Mouse (Mus musculus) liver (tissue): ENCODE data around the gene Kcna5.

Experiments used
- DNase-seq: peaks from one replicate; pipeline ENCODE4 v3.0.0-alpha.2; 2020; ENCODE audit warnings: mixed read lengths

Kcna5 gene

DNA sequence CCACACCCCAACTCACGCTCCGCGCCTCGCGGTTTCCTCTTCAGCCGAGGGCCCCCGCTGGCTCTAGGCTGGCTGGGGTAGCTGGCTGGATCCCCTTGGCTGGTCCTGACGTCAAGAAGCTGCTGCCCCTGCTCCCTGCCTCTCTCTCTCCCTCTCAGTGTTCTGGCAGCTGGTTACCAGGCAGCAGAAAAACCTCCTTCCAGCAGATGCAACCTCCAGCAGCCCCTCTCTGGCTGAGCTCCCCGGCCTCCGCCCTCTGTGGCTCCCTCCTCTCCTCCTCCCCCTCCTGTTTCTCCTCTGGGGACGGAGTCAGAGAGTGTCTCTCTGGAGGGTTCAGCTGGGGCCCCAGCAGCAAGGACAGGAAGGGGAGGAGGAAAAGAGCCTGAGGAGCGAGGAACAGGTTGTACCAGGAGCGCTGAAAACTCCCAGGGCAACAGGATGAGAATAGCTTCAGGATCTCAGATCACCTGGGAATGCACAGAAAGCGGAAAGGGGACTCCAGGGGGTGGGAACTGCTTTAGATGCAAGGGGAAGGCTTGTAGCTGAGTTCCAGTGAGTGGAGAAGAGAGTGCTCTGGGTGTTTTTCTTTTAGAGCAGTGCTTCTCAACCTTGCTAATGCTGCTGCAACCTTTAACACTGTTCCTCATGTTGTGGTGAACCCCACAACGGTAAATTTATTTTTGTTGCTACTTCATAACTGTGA, at the start of gene Kcna5:
Kcna5 (minus strand) TSS at position 205 of the 703 bp plus-strand sequence.
- DNase-seq: peak; percentile 14

DNA sequence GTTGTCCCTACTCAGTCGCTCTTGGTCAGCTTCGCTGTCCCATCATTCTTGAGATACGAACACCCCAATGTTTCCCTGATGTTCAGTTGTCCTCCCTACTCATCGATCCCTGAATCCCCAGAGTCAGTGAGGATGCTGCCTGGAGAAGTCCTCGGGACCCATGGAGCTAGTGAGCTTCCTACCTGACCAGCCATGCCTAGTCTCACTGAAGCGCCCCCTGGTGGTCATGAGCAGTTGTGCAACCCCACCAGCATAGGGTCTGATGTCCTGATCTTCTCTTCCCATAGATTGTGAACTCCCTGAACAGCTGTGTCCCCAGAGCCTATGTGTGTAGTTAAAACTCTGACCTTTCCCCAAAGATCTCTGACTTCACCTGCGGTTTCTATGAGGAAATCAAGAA, 47.9 kb upstream of the Kcna5 start:
- DNase-seq: peak; percentile 28

DNA sequence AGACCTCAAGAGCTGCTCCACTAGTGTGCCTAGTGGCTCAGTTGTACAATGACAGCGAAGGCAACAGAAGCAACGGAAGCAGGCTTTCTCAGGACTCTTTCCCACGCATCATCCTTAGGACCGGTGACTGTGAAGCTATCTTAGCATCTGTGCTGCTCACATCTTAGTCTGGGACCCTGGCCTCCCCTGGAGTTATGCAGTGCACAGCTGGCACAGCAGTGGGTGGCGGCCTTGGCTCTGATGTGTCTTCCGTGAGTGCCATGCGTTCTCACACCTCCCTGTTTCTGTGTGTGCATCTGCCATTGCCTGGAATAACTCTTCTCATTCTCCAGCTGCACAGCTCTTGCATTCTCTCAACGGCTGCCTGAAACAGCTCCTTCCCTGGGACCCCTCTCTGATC, 46.4 kb upstream of the Kcna5 start:
- no peak for DNase-seq

DNA sequence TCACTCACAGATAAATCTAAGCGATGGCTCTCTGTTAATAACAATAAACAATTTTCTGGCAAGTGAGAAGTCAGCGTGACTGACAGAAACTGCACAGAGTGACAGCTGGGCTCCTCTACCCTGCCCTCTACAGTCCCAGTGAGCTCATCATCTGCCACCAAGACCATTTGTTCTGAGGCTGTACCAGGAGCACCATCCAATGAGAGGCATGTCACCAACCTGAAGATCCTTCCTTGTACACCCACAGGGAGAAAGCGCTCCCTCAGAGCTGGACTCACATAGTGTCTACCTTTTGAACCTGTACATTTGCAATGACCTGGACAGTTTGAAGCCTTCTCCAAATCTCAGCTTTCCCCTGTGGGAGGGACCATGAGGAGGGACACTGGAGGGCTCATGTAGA, 45.4 kb upstream of the Kcna5 start:
- no peak for DNase-seq

DNA sequence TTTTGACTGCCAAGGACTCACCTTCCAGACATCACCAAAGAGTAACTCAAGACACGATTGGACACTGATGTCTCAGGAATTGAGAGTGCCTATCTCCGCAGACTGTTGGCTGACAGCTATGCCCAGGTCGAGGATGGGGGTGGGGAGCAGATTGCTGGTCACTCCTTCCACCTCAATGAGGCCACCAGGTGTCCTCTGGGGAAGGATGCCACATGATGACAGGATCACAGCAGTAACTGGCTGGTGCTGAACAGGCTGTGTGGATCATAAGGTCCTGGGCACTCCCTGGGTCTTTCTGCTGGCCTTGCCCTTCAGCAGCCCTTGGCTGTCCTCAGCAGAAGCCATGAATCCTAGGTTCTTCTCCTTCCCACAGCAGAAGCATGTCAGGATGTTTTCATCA, 42.2 kb upstream of the Kcna5 start:
- DNase-seq: no peak

DNA sequence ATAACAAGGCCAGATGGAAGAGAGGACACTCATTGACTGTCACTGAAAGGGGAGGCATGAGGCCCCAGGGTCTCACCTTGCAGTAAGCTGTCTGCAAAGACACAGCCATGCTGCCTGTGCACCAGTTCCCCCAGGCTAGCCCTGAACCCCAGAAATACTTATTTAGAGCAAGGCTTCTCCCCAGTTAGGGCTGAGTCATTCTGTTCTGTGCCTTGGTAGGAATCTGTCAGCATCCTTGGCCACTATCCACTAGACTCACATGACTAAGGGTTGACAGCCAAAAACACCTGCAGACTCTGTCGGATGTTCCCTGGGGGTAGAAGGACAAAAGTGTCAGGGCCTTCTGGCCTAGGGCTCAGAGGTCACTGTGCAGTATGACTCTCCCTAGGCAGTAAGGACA, 41.4 kb upstream of the Kcna5 start:
- no peak for DNase-seq

DNA sequence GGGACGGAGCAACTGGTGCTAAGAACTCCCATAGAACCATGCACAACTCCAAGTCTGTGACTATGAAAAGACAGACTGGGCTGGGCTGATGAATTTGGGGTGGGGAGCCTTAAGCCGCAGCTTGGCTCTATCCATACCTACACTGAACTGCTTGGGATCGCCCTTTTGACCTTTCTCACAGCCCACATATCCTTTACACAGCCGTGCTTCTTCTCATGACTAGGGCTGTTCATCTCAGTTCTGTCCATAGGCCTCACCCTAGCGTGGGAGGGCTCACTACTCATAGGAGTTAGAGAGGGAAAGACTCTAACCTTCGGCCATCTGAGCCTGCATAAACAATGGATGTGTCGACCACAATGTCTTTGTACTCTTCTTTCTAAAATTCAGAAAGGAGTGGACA, 39.6 kb upstream of the Kcna5 start:
- no peak for DNase-seq

DNA sequence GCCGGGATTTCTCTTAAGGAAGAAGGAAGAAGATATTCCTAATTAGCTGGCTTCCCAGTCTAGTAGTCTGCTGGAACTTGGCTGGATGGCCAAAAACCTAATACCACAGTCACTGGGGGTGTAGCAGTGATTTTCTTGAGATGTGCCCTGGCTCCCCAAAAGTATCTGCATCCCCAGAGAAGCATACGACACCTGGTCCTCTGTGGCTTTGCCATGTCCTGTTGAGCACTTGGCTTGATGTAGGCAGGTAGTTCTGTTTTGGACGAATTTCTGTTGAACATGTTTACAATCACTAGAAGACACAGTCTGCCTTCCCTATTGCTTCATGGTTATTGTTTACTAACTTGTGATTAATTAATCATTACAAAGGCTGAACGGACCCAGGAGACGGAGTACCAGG, 37.8 kb upstream of the Kcna5 start:
- DNase-seq: no peak

DNA sequence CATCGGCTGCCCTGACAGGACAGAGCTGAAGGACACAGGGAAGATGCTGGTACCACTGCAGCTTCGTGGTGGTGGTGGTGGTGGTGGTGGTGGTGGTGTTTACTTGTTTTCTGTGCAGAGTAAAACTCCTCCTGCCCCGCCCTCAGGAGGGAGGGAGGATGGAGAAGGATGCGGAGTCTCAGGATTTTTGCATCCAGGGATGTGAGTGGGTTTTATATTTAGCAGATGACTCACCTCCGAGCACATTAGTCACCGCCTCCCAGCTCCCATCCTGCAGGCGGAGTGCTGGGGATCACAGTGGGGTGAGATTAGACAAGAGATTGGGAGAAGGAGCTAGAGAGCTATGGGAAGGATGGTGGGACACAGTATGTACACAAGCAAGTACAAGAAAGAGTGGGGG, 34.6 kb upstream of the Kcna5 start:
- no peak for DNase-seq

DNA sequence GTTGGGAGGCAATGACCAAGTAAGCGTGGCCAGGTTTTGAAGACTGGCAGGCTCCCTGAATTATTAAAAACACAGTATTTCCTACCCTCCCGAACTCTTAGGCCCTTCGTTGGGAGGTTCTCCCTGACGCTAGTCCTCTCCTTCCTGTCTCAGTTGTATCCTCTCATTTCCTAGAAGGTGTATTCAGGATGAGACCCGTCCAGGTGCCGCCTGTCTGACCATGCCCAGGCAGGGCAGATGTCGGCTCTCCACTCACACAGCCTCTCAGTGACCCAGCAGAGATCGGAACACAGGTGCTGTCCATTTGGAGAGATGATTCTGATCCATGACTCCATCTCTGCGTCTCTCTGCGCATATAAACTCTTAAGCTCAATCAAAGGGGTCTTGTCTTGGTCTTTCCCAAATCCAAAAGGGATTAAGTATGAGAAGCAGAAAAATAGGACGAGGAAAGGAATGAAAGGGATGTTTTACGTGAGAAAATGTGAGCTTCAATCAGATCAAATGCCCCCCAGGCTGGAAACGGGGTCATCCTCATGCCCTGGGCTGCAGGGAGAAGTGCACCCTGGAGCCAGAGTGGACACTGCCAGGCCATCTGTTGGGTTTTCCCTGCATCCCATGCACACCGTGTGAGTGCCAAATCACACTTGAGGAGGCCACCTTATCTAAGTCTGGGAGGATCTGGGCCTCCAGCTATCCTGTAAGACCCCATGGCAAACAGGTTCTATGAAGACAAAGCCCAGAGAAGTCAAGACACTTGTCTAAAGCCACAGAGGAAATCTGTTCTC, 33.0 kb upstream of the Kcna5 start:
- no peak for DNase-seq

DNA sequence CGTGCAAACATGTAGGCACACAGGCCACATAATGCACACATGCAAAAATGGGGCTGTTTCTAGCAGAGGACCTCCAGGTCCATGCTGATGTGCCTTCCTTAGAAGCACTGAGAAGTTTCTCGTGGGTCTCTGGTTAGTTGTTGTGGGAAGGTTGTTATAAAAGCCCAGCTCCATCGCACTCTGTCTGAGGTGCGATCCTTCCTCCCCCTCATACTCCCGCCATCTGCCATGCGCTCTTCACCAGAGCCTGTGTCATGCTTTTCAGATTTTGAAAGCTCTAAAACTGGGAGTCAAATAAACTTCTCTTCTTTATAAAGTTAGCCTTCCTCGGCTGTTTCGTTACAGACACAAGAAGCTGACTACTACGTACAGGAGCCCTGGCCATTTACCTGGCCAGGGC, 32.1 kb upstream of the Kcna5 start:
- DNase-seq: no peak

DNA sequence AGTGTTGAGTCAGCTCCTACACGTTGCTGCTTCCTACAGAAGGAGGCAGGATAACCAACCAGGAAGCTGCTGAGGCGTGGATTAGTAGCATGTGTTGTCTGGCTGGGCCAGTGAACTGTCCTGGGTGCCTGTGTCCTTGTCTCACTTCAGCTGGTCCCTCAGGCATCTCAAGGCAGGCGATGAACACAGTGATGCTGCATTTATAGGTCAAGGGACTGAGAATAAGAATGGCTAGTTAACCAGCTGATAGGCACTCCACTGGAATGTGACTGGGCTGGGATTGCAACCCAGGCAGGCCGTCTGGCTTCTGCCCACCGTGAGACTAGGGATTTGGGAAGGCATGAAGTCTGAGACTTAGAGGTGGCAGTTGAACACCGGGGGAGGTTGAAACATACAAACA, 29.2 kb upstream of the Kcna5 start:
- DNase-seq: no peak

DNA sequence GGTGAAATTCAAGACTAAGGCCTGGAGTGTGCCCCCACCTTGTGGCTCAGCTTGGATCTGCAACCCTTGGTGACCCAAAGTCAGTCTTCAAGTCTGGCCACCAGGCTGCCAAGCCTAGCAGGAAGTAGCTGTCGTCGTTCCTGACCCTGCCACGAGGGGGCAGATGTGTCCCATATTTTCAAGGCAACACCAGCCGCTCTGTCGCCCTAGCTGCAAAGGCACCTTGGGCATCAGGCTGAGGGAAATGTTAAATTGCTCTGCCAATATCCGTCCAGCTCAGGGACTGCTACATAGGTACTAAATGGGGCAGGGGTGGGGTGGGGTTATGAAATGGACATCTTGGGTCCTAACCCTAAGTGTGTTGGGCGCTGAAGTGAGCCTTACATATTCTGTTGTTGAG, 28.7 kb upstream of the Kcna5 start:
- peak; percentile 70 for DNase-seq

DNA sequence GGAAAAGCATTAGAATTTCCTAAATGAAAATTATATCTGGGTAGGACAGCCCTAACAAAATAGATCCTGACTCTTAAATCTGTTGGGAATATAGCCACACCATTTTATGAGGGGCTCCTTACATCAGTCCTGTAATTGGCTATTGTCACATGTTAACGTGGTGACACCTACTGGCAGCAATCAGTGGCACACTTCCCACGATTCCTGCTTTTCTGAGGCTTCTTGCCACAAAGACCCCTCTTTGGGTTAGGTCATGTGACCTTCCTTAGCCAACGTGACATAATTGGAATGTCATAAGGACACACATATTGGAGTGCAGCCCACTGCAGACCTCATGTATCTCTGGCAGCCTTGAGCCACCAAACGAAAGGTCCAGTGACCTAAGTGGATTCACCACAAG, 26.5 kb upstream of the Kcna5 start:
- no peak for DNase-seq

DNA sequence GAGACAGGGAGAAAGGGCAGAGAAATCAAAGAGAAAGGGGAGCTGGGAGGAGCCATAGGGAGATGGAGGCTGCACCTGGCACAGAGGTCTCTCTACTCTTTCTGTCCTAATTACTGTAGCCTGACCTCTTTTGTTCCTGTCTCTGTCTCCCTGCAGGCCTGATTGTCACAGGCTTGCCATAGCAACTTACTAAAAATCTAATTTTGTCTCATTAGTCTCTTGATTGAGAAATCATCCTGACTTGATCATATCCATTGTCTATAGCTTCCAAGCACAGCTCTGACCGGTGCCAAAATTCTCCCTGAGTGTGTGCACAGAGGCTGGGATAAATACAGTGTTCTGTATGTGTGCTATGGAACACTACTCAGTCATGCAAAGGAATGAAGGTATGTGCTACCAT, 25.5 kb upstream of the Kcna5 start:
- no peak for DNase-seq

DNA sequence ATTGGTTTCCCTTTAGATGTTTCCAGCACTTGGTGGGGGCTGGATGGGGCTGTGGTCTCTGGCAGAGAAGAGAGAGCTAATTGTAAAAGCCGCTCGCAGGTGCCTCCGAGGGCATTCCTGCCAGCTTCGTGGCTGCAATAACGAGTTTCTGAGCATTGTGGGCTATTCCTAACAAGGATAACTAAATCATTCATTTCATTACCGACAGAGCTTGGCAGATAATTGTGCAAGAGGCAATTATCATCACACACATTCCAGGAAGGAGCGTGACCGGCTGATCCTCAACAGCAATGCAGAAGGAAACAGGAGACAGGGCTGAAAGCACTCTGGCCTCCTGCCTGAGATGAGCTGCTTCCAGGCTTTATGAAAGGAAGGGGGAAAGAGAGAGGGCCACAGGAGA, 24.8 kb upstream of the Kcna5 start:
- no peak for DNase-seq

DNA sequence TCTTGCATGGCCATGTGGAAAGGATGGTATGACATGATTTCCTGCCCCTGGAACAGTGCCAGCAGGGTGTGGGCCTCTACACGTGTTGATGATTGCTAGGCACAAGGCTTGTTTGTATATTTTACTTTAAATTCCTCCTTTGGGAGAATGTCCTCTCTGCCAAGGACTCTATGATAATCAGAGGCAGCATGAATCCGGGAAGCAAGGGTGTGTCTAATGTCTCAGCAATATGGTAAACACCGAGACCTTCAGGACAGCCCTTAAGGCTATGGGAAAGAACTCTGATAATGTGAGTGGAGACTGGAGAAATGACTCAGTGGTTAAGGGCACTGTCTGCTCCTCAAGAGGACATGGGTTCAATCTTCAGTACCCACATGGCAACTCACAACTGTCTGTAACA, 23.1 kb upstream of the Kcna5 start:
- no peak for DNase-seq

DNA sequence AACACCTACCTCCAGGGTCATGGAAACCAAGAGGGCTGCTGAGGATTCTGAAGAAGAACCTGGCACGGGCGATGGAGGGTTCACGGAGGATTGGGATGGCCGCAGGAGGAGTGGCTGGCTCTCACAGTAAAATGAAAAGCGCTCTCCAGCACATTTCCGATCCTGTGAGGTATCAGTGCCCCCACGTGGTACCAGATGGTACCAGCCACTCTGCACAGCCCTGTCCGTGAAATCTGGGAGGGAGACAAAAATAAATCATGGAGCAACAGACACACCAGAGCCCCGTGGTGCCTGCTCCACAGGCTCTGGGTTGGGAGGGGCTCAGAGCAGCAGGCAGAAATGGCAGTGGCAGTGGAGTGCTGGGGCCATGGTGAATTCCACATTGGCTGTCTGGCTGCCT, 18.6 kb upstream of the Kcna5 start:
- no peak for DNase-seq

DNA sequence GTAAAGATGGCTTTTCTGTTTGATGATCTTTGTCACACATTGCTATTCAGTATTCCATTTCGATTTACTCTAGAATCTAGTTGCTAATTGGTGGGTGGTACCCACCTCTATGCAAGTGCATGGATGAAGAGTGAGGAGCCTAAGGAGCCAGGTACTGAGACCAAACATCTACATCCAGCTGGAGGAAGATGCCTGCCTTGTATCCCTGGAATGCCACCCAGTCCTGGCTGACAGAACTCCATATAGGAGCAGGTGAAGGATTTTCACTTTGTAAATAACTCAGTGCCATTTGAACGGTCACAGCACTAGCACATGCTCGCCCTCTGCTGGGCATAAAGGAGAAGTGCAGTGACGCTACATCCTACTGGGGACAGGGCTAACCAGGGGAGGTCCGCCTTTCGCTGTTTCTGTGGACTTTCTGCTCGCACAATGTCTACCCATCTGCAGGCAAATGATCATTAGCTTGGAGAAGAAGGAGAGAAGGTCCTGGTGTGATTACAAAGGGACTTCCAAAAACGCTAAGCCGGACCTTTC, 16.7 kb upstream of the Kcna5 start:
- peak; percentile 11 for DNase-seq

DNA sequence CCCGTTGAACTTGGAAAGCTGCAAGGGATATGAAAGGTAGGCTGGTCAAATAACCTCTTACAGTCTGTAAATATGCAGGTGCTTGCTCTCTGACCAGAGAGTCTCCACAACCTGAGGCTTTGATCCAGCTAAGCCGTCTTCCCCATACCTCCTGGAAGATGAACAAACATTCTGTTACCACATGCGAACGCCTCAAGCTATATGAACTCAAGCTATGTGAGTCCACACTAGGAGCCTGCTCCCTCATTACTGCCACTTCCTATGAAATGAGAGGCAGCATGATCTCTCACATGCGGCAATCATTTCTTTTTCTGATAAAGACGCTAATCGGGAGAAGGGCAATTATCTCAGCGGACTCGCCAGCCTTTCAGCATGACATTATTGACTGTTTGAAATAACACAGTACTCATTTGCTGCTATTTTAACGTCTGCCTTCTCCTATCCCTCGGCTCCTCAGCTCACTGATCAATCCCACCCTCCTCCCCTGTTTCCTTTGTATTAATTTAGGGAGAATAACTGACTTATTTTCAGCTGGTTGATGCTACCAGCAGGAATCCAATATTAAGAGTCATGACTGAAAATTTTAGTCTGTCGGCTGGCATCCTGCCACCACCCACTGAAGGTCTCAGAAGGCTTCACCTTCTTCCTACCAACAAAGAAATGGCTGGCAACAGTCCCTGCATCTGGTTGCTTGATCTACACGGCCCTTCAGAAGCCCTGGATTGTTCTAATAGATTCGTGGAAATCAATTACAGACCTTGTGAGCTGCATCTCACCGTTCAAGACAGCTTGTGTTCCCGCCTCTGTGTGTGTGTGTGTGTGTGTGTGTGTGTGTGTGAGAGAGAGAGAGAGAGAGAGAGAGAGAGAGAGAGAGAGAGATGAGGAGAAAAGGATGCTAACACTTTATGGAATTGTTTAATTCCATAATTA, 9.2 kb upstream of the Kcna5 start:
- no peak for DNase-seq

DNA sequence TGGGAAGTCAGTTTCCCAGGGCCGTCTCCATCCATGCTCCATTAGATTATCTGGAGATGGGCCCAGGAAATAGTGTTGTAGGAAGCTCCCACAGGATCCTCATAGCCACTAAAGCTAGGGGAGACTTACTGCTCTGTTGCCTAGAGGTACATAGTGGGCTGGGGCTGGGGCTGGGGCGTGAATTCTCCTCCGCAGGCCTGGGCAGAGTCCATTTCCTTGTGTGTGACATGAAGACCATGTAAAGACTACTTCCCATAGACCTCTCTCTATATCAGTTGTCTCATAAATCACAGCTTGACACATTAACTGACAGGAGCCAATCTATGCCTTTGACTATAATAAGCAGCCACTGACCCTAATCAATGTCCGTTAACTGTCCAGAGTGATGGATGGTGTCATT, 7.5 kb upstream of the Kcna5 start:
- DNase-seq: no peak

DNA sequence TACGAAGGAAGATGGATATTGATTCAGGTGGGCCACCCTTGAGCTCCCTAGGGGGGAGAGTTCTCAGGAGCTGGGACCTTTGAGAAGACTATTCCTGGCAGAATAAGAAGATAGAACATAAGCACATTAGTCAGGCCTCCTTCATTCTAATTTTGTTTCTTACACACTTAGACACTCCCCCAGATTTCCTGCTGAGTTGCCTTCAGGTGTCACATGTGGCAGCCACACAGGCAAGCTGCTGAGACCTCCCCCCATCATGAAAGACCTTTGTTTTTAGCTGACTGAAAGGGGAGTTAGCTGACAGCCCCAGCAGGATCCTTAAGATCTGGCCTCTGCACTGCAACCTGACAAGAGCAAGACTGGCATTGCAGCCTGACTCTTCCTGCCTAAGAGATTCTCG, 2.3 kb upstream of the Kcna5 start:
- no peak for DNase-seq

DNA sequence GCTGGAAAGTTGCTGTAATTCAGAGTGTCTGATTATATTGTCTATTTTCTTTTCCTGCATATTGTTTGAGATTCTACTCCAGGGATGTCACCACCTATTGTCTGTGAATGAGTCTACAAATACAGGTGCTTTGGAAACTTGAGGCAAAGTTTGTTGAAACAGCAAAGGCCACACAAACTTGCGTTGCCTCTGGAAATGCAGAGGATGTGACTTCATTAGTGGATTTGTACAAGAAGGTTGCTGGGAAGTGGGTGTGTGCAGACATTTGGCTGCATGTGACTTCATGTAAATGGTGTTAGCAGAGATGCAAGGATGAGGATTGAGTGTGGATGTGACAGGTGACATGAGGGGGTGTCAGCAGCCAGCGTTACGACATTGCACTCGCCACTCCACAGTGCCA, 1.7 kb upstream of the Kcna5 start:
- DNase-seq: no peak

DNA sequence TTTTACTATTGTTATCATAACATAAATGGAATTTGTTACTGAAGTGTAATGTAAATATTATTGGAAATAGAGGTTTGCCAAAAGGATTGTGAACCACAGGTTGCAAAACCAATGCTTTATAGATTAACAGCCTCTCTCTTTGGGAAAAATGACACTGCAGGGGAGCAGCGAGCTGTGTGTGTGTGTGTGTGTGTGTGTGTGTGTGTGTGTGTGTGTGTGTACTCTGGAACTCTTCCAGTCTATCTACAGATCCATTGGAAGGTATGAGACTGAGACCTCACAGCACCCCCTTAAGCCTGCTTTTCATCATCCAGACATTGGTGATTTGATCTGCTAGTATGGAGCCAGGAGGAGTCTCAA, 679 bp upstream of the Kcna5 start:
- DNase-seq: no peak
